Mouse (Mus musculus) gastrocnemius, adult 2 months (tissue): ENCODE measurements around the gene Spin1. TPM values are rescaled to one million over a fixed set of nuclear protein-coding genes. Genes with fewer than 3 reads are reported as not detected.

Experiments
- DNase-seq: peaks from one replicate; pipeline ENCODE4 v3.0.0; 2022
- H3K27ac ChIP-seq: fragments of 200-600 bp; 2 replicates; pipeline ENCODE4 v1.8.1; 2022; ENCODE audit warnings: mild to moderate bottlenecking
- H3K4me3 ChIP-seq: fragments of 200-600 bp; 2 replicates; pipeline ENCODE4 v1.8.1; 2022; ENCODE audit warnings: mild to moderate bottlenecking, moderate library complexity
- CTCF ChIP-seq: fragments of 200-600 bp; IDR thresholded peaks from 2 replicates; pipeline ENCODE4 v1.8.1; 2022; ENCODE audit warnings: antibody characterized with exemption, mild to moderate bottlenecking, moderate library complexity
- intact Hi-C: fragments of 180-260 bp; cut with DNase I; formaldehyde crosslinking; loops from one replicate; pipeline ENCODE4 v1.15.1; 2025
- total RNA-seq, 2 experiments: library from RNA; stranded (reverse); gene quantifications; 2 replicates each; pipeline ENCODE4 v1.2.3; 2021

The Spin1 gene
- total RNA-seq, 2 experiments from 2014 or later: 15.0 to 16.2 TPM

- Histone ChIP-seq H3K27ac (no peak overlapping the region), H3K4me3 (no peak overlapping the region)
- DNase-seq: no peak
- intact Hi-C loops: no loop called here
- no peak for TF ChIP-seq CTCF
Observed at GRCm38 (mm10) chr13:51127906-51128305, 27.2 kb downstream of the Spin1 start.

DNA sequence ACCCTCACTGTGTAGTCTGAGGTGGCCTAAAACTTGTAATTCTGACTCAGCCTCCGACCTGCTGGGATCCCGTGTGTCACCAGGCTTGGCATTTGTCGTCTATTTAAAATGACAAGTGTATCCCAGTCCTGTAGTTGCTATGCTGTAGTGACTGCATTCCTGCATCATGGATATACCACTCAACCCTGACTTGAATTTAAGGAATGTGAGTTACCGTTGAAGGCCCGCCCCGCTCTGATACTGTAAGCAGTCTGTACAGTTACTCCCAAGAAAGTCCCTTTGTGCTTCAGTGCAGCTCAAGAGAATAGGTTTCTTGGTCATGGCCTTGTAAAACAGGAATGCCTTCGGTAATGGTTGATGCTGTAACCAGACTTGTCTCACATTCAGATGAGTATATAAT, 27.7 kb downstream of the Spin1 start:
- Histone ChIP-seq H3K4me3 (no peak overlapping the region), H3K27ac (no peak overlapping the region)
- no peak for DNase-seq
- TF ChIP-seq CTCF: no peak
- intact Hi-C loops: no loop called here

- intact Hi-C loops: no loop called here
- no peak for TF ChIP-seq CTCF
- H3K27ac ChIP-seq: no peak overlapping the region
- H3K4me3 ChIP-seq: no peak overlapping the region
- DNase-seq: no peak
Observed at GRCm38 (mm10) chr13:51131179-51131578, 30.5 kb downstream of the Spin1 start.

DNA sequence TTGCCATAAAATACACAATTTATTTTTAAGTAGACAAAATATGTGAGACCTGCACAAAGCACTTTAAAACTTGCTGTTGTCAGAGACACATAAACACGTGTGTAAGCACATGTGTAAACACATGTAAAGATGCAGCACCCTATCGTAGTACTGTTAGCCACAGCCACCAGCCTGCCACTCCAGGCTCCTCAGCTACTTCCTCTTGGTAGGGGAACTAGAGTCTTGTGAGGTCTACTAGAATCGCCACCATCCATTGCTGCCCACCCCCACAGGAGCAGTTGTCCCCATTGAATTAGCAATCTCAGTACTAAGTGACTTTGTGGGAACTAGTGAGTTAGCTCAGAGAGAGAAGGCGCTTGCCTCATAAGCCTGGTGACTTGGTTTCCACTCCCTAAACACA, 35.6 kb downstream of the Spin1 start:
- TF ChIP-seq CTCF: no peak
- Histone ChIP-seq H3K4me3 (no peak overlapping the region), H3K27ac (no peak overlapping the region)
- DNase-seq: no peak
- intact Hi-C loops: no loop called here

GRCm38 (mm10) chr13:51136996-51137701, 36.5 kb downstream of the Spin1 start:
- intact Hi-C loops: no loop called here
- TF ChIP-seq CTCF: no peak
- Histone ChIP-seq H3K27ac (no peak overlapping the region), H3K4me3 (no peak overlapping the region)
- no peak for DNase-seq

- H3K4me3 ChIP-seq: no peak overlapping the region
- TF ChIP-seq CTCF: no peak
- intact Hi-C loops: no loop called here
- no peak for DNase-seq
- H3K27ac ChIP-seq: no peak overlapping the region
Observed at GRCm38 (mm10) chr13:51137702-51138031, 37.0 kb downstream of the Spin1 start.

DNA sequence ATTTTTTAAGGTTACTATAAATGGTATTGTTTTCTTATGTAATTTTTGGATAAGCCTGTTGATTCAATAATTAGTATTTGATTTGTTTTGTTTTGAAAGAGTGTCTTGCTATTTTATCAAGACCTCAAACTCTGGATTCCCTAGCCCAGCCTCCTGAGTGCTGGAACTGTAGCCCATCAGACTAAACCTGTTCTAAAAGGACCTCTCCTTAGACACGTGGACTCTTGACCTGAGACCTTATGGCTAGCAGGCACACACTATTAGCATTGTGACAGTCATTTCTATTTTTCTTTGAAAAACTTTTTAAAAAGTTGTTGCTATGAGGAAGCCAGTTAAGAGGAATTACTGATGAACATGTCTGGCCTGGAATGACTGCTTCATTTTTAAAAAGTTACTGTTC, 46.4 kb downstream of the Spin1 start:
- DNase-seq: no peak

DNA sequence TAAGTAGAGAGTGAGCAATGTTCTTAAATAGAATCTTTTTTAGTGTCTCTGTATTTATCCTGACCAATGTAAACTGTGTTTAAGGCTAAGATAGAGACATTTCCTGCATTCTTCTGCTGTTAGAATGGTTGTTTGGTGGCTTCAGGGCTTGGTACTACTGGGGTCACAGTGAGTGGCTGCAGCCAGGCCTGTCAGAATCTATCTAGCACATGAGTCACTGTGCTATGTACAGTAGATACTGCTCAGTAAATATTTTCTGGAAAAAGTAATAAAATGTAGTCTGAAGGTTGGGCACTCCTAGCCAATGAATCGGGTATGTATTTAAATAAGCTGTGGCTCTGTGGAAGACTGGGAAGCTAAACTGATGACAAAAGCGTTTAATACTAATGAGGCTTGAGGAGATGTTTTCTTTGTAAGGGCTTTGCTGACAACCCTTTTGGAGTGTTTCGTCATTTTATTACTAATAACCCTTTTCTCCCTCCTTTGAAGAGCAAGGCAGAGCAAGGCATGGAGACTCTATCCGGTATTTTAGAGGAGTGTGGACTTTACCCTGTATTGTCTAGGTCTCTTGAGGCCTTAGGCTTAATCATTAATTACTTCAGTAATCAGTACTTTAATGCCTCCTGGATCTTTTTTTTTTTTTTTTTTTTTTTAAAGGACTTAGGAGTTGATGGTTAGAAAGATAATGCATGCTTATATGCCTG, 52.4 kb downstream of the Spin1 start:
- intact Hi-C loops: no loop called here
- no peak for TF ChIP-seq CTCF
- DNase-seq: no peak
- no peak overlapping the region for H3K27ac ChIP-seq
- H3K4me3 ChIP-seq: no peak overlapping the region

More for the DNA sequence above, 46.4 kb downstream of the Spin1 start:
- no peak overlapping the region for H3K27ac ChIP-seq
- no peak for TF ChIP-seq CTCF
- intact Hi-C loops: no loop called here
- no peak overlapping the region for H3K4me3 ChIP-seq

DNA sequence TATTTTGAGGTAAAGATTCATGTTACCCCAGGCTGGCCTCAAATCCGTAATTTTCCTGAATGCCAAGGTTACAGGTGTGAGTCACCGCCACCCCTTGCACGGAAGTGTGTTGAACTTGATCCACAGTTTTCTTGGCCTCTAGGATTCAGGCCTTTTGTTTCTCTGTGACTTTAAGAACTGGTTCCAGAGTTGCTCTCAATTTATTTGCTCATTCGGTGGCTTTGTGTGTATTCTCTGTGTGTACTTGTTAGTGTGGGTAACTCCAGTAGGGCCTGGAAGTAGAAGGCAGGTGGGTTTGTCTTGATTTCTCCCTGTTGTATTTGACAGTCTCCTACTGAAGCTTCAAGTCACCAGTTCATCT, 53.0 kb downstream of the Spin1 start:
- no peak for TF ChIP-seq CTCF
- no peak for DNase-seq
- Histone ChIP-seq H3K4me3 (no peak overlapping the region), H3K27ac (no peak overlapping the region)
- intact Hi-C loops: no loop called here

- Histone ChIP-seq H3K4me3 (no peak overlapping the region), H3K27ac (no peak overlapping the region)
- no peak for DNase-seq
- intact Hi-C loops: no loop called here
- TF ChIP-seq CTCF: no peak
Observed at GRCm38 (mm10) chr13:51155178-51156013, 54.7 kb downstream of the Spin1 start.

DNA sequence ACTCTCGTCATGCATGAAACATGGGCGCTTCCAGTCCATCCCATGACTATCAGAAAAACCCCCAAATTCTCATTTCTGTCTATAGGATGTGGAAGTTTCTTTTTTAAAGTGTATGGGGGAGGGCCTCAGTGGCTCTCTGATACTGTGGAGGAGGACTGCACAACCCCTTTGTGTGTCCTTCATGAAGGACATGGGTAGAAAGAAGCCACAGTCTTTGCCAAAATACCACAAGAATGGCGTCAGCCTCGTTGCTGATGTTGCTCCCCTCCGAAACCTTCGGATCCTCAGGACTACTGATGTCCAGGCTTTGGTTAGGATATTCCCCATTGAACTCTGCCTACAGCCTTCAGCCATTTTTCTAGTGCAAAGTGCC, 55.3 kb downstream of the Spin1 start:
- H3K27ac ChIP-seq: no peak overlapping the region
- intact Hi-C loops: no loop called here
- DNase-seq: no peak
- TF ChIP-seq CTCF: no peak
- H3K4me3 ChIP-seq: no peak overlapping the region

GRCm38 (mm10) chr13:51157291-51157690, 56.6 kb downstream of the Spin1 start:
- no peak overlapping the region for H3K27ac ChIP-seq
- intact Hi-C loops: no loop called here
- no peak for TF ChIP-seq CTCF
- DNase-seq: no peak
- no peak overlapping the region for H3K4me3 ChIP-seq

GRCm38 (mm10) chr13:51161672-51162071, 61.0 kb downstream of the Spin1 start:
- H3K4me3 ChIP-seq: no peak overlapping the region
- no peak for TF ChIP-seq CTCF
- peak overlapping the region; percentile 31 for H3K27ac ChIP-seq
- intact Hi-C loops: no loop called here
- DNase-seq: no peak
